ENCODE assay signal across 9 mouse cellular contexts in the genomic region with DNA sequence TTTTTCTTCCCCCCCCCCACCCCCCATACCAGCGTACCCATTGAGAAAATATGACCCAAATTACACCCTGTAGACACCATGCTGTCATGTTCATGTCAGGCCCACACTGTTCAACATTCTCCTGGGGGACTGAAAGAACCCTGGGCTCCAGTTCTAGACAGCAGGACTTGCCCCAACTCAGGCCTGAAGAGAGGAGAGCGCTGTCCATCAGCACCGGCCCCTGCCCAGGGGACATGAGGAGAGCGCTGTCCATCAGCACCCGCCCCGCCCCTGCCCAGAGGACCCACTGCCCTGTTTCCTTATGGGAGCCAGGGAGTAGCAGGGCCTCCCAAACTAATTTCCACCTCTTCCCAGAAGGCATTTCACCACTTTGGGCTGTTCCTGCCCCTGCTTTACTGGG.
A peak's percentile ranks its signal among the peaks of the same experiment; 100 is the strongest.
DNase-seq lines count a peak whose midpoint lies in the region; ATAC-seq lines count a peak whose summit lies in the region.
"Had no signal": no experiment of that assay in that cellular context is flagged by ENCODE, and none has a peak within 500 bp of the region (broad histone marks: within the 10 kb centered on the region; RNA-seq: fewer than 3 reads in every experiment).

No protein-coding gene starts in this region.

- intact Hi-C loops in heart, postnatal 10 days (cut with DNase I), result no loop called here

- ATAC-seq in forebrain, embryonic 11.5 days (replicated peaks; ENCODE audit: low FRiP score), result no peak
- ATAC-seq in forebrain, embryonic 15.5 days (replicated peaks), result no peak
- ATAC-seq in lung, embryonic 16.5 days (ENCODE audit: low read depth), result 0 out of 2 replicates have a peak, but pooled peaks have one; percentile 38
- no peak for ATAC-seq in monocyte, adult 5-6 weeks (replicated peaks; ENCODE audit: insufficient number of reproducible peaks, low FRiP score, low TSS enrichment, poor library complexity, severe bottlenecking)
- ATAC-seq in cerebellum, adult (ENCODE audit: insufficient number of reproducible peaks, low FRiP score, low TSS enrichment), result no peak

- WGBS in forebrain, embryonic 11.5 days, result 12% methylated on average over 6 of the region's 6 CpGs
- 10% methylated on average over 6 of the region's 6 CpGs for WGBS in forebrain, embryonic 15.5 days
- 5% methylated on average over 6 of the region's 6 CpGs for WGBS in lung, embryonic 16.5 days

- no peaks in the 10 kb centered on the region for H3K27me3 ChIP-seq in forebrain, embryonic 11.5 days (ENCODE audit: control insufficient read depth, insufficient read depth, low read length)
- no peaks in the 10 kb centered on the region for H3K27me3 ChIP-seq in forebrain, embryonic 15.5 days
- H3K27me3 ChIP-seq in lung, embryonic 16.5 days (ENCODE audit: control insufficient read depth, insufficient read depth, low read depth, low read length), result no peaks in the 10 kb centered on the region

- H3K4me1 ChIP-seq in forebrain, embryonic 11.5 days (replicated peaks; ENCODE audit: control insufficient read depth, insufficient read depth, low read length), result no peaks in the 10 kb centered on the region
- 0 out of 2 replicates have a peak, but pooled peaks cover 6% of the 10 kb centered on the region for H3K4me1 ChIP-seq in forebrain, embryonic 15.5 days
- no peaks in the 10 kb centered on the region for H3K4me1 ChIP-seq in lung, embryonic 16.5 days (replicated peaks; ENCODE audit: control insufficient read depth, insufficient read depth, low read length)

- H3K9me3 ChIP-seq in forebrain, embryonic 11.5 days (ENCODE audit: control insufficient read depth, low read length), result no peaks in the 10 kb centered on the region
- H3K9me3 ChIP-seq in forebrain, embryonic 15.5 days, result no peaks in the 10 kb centered on the region
- H3K9me3 ChIP-seq in lung, embryonic 16.5 days (ENCODE audit: control insufficient read depth, low read length), result no peaks in the 10 kb centered on the region

- peak; percentile 84 for DNase-seq in forebrain, embryonic 11.5 days (ENCODE audit: low spot score)
- no peak for DNase-seq in lung, postnatal 36 days
- peak; percentile 52 to 73 for DNase-seq in heart, postnatal 10 days
- peak; percentile 77 for DNase-seq in retina, embryonic 14.5 days (ENCODE audit: low spot score)
- DNase-seq: cerebellum, adult 18-20 months had no signal

- no peak overlapping the region for H3K4me3 ChIP-seq in forebrain, embryonic 11.5 days (ENCODE audit: low read depth, low read length)
- no peak overlapping the region for H3K4me3 ChIP-seq in forebrain, embryonic 15.5 days
- H3K4me3 ChIP-seq in lung, embryonic 16.5 days (ENCODE audit: low read length), result no peak overlapping the region

- no peak overlapping the region for H3K9ac ChIP-seq in forebrain, embryonic 11.5 days (ENCODE audit: low read length)
- H3K9ac ChIP-seq in forebrain, embryonic 15.5 days (replicated peaks), result no peak overlapping the region
- no peak overlapping the region for H3K9ac ChIP-seq in lung, embryonic 16.5 days (ENCODE audit: low read length)

- no peak overlapping the region for H3K27ac ChIP-seq in forebrain, embryonic 11.5 days (ENCODE audit: low read depth, low read length)
- H3K27ac ChIP-seq in forebrain, embryonic 15.5 days (replicated peaks), result no peak overlapping the region
- no peak overlapping the region for H3K27ac ChIP-seq in lung, embryonic 16.5 days (ENCODE audit: low read length)

- no peak overlapping the region for H3K4me2 ChIP-seq in forebrain, embryonic 11.5 days (ENCODE audit: low read depth, low read length, severe bottlenecking)
- no peak overlapping the region for H3K4me2 ChIP-seq in forebrain, embryonic 15.5 days (replicated peaks)
- H3K4me2 ChIP-seq in lung, embryonic 16.5 days (ENCODE audit: low read depth, low read length), result no peak overlapping the region

- no peaks in the 10 kb centered on the region for H3K36me3 ChIP-seq in forebrain, embryonic 11.5 days (ENCODE audit: control insufficient read depth, insufficient read depth, low read length)
- H3K36me3 ChIP-seq in forebrain, embryonic 15.5 days, result no peaks in the 10 kb centered on the region
- no peaks in the 10 kb centered on the region for H3K36me3 ChIP-seq in lung, embryonic 16.5 days (ENCODE audit: control insufficient read depth, insufficient read depth, low read length)
